Comparison of ENCODE assay signal across 8 mouse cellular contexts in the genomic region with DNA sequence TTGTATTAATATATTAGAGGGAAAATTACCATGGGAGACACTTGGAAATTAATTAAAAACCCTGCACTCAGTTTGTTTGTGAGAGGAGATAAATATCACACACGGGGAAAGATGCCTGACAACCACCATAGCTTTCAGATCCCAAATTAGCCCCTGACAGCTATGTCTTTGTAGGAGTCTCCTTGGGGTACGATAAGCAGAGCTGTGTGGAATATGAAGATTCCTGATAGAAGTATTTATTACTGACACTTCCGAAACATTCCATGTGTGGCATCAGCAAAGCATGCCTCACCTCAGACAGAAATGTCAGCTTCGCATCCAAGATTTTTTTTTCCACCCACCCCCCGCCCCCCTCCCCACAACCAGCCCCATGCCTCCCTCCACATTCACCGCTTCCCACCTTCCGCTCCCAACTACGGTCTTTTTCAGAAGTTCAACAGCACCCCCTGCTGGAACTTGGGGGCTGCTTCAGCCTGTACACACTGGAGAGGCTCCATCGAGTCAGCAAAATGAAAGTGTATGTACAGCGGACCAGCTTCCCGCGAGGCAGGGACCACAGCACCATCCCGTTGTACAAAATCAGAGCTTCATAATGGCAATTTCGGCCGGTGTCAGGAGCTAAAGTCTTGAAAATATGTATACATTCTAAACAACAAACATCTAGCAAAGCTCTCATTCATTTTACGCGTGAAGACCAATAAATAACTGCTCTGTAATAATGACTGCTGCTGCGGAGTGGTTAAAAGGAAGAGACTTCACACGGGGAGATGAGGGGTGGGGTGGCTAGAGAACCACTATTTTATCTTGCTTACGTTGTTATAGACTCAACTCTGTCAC.
DNase-seq lines count a peak whose midpoint lies in the region; ATAC-seq and TF ChIP-seq lines count a peak whose summit lies in the region.

No protein-coding gene starts in this region.

- in situ Hi-C loops in ES-E14 (cut with MboI; ENCODE audit: low sequenced_read_pairs in 2 of 2, unreplicated experiment in 2 of 2), result no loop called here

- peak; percentile 98 for ATAC-seq in forebrain, embryonic 15.5 days (replicated peaks)
- 0 out of 2 replicates have a peak, but pooled peaks have one; percentile 39 for ATAC-seq in neutrophil, adult 5-6 weeks (ENCODE audit: extremely low read depth, insufficient number of reproducible peaks, low FRiP score, poor library complexity, severe bottlenecking)

- H3K4me2 ChIP-seq in forebrain, embryonic 15.5 days (replicated peaks), result peak overlapping the region; percentile 40

- no peak overlapping the region for H3K4me3 ChIP-seq in ES-E14 (ENCODE audit: insufficient read depth in 1 of 2, low read depth in 1 of 2, low read length in 2 of 2, poor library complexity in 1 of 2, severe bottlenecking in 1 of 2)
- peak overlapping the region; percentile 19 for H3K4me3 ChIP-seq in forebrain, embryonic 15.5 days
- peak overlapping the region; percentile 60 for H3K4me3 ChIP-seq in layer of hippocampus, adult 2 months
- H3K4me3 ChIP-seq in lung, adult 2 months (replicated peaks; ENCODE audit: extremely low read depth, low read depth, low read length), result no peak overlapping the region

- no peaks in the 10 kb centered on the region for H3K27me3 ChIP-seq in forebrain, embryonic 15.5 days

- WGBS in forebrain, embryonic 15.5 days, result 23% methylated on average over 19 of the region's 20 CpGs
- 26% methylated on average over 20 of the region's 20 CpGs for WGBS in lung, adult 2 months

- no peak overlapping the region for H3K9ac ChIP-seq in ES-E14 (ENCODE audit: insufficient read depth, low read depth, low read length, poor library complexity, severe bottlenecking)
- H3K9ac ChIP-seq in forebrain, embryonic 15.5 days (replicated peaks), result 0 out of 2 replicates have a peak overlapping the region, but pooled peaks have one; percentile 10

- no peak for TF ChIP-seq POLR2A in lung, adult 2 months (IDR thresholded peaks at IDR 0.05; ENCODE audit: borderline replicate concordance, extremely low read depth, low read depth, low read length)

- no peaks in the 10 kb centered on the region for H3K4me1 ChIP-seq in ES-E14 (ENCODE audit: control insufficient read depth in 2 of 2, insufficient read depth in 2 of 2, low read length in 2 of 2, poor library complexity in 1 of 2)
- peaks cover 19% of the 10 kb centered on the region for H3K4me1 ChIP-seq in forebrain, embryonic 15.5 days
- no peaks in the 10 kb centered on the region for H3K4me1 ChIP-seq in lung, adult 2 months (ENCODE audit: control insufficient read depth, insufficient read depth, low read length)

- no peak overlapping the region for H3K27ac ChIP-seq in ES-E14 (ENCODE audit: insufficient read depth, low read depth, low read length, poor library complexity, severe bottlenecking)
- H3K27ac ChIP-seq in forebrain, embryonic 15.5 days (replicated peaks), result peak overlapping the region; percentile 74
- peak overlapping the region; percentile 85 for H3K27ac ChIP-seq in layer of hippocampus, adult 2 months

- no peaks in the 10 kb centered on the region for H3K36me3 ChIP-seq in ES-E14 (ENCODE audit: control insufficient read depth, insufficient read depth, low read length, poor library complexity, severe bottlenecking)
- no peaks in the 10 kb centered on the region for H3K36me3 ChIP-seq in forebrain, embryonic 15.5 days

- H3K9me3 ChIP-seq in ES-E14 (ENCODE audit: control insufficient read depth, insufficient read depth, low read depth, low read length), result no peaks in the 10 kb centered on the region
- no peaks in the 10 kb centered on the region for H3K9me3 ChIP-seq in forebrain, embryonic 15.5 days

- peak; percentile 75 for DNase-seq in ES-E14 (ENCODE audit: low read depth, low spot score)
- DNase-seq in c-Kit-positive CD71-positive TER-119-positive erythroid progenitor cells, embryonic 14.5 days (ENCODE audit: low spot score), result peak; percentile 48
- peak; percentile 75 for DNase-seq in heart, postnatal 4 days
- DNase-seq in layer of hippocampus, adult 2 months (ENCODE audit: low spot score in 2 of 2), result peak; percentile 90 to 91
- peak; percentile 42 for DNase-seq in lung, adult 2 months
- DNase-seq in testis, postnatal 14 days (ENCODE audit: low spot score), result peak; percentile 61

- TF ChIP-seq CTCF in layer of hippocampus, adult 2 months (conservative IDR thresholded peaks at IDR 0.05), result peak; percentile 84
- peak; percentile 69 for TF ChIP-seq CTCF in lung, adult 2 months (IDR thresholded peaks at IDR 0.05; ENCODE audit: insufficient read depth, low read length)

TF ChIP-seq in ES-E14, 5 proteins besides CTCF, POLR2A, EP300 and RAD21:
- no peak for TF ChIP-seq HCFC1 (IDR thresholded peaks at IDR 0.05; ENCODE audit: borderline replicate concordance, insufficient read depth, low read length)
- TF ChIP-seq MAFK (IDR thresholded peaks at IDR 0.05; ENCODE audit: insufficient read depth, low read depth, low read length), result peak; percentile 71
- TF ChIP-seq ZC3H11A (IDR thresholded peaks at IDR 0.05; ENCODE audit: borderline replicate concordance, low read depth, low read length), result peak; percentile 62; the same call in 1 of the 2 replicates

Comparison
In these comparisons a context has a peak if more than half of its experiments do, and no peak if none do; other contexts are left out.
1. H3K4me3 ChIP-seq: peak in forebrain, embryonic 15.5 days (single experiment) and layer of hippocampus, adult 2 months (single experiment); none in ES-E14 (0 of 2) and lung, adult 2 months (single experiment).
2. Peak in every context shown above with its lines, with median percentiles within 50 percentile points of each other: DNase-seq.